In the genomic region with DNA sequence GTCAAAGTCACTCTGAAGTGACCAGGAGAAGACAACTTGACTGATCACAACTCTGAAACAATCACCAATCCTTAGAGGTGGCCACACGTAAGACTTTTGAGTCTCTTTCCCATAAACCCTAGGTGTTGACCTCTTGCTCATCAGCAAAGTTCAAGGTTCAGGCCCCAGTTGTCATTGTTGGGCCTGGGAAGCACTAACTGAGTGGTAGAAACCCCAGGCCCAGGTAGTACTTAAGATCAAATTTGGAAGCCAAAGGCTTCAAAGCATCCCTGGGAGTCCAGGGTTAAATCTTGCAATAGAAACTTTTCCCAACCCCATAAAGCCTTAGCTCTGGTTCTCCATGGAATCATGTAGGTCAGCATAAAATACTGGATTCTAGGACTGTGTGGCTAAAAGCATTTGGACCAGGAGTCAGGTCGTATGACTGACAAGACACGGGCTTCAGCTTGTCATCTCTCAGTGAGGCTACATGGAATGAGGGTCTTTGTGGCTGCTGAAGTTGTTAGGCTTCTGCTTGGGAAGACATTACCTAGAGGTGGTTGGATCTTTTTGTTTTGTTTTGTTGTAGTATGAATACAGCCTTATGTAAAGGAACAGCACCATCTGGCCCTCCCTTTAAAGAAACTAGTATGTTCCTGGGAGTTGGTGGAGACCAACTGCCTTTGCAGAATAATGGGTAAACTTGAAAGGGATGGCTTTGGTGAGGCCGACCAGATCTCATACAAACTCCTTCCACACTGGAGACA, we compare ENCODE assay signal across 22 mouse cellular contexts. TPM values are rescaled to one million over a fixed set of nuclear protein-coding genes. Genes with fewer than 3 reads are reported as not detected.
DNase-seq lines count a peak whose midpoint lies in the region; ATAC-seq and TF ChIP-seq lines count a peak whose summit lies in the region.
"Had no signal": no experiment of that assay in that cellular context is flagged by ENCODE, and none has a peak within 500 bp of the region (broad histone marks: within the 10 kb centered on the region; RNA-seq: fewer than 3 reads in every experiment).

No protein-coding gene starts in this region.

- dilution Hi-C loops in CH12.LX (cut with MboI; ENCODE audit: extremely low pct_ligation_motif_present, extremely low pct_unique_long_range_greater_than_20kb, low sequenced_read_pairs): no loop called here

- intact Hi-C loops in heart, postnatal 14 days (cut with DNase I): no loop called here

- H3K4me3 ChIP-seq in liver, embryonic 12.5 days: no peak overlapping the region
- H3K4me3 ChIP-seq in liver, embryonic 11.5 days (ENCODE audit: low read depth, low read length): no peak overlapping the region
- H3K4me3 ChIP-seq in CH12.LX (replicated peaks in 1 of 3; ENCODE audit: low read depth in 2 of 3, low read length in 2 of 3, poor library complexity in 1 of 3): no peak overlapping the region
- H3K4me3 ChIP-seq in small intestine, adult 2 months (ENCODE audit: low read depth, low read length): no peak overlapping the region
- H3K4me3 ChIP-seq: limb, embryonic 10.5 days; midbrain, embryonic 10.5 days had no signal

- no peaks in the 10 kb centered on the region for H3K9me3 ChIP-seq in liver, embryonic 12.5 days (replicated peaks)
- no peaks in the 10 kb centered on the region for H3K9me3 ChIP-seq in liver, embryonic 11.5 days (ENCODE audit: control insufficient read depth, low read length)
- H3K9me3 ChIP-seq in CH12.LX (replicated peaks; ENCODE audit: low read length): peaks cover 4% of the 10 kb centered on the region
- H3K9me3 ChIP-seq: limb, embryonic 10.5 days; midbrain, embryonic 10.5 days had no signal

- H3K27me3 ChIP-seq in liver, embryonic 12.5 days (replicated peaks): no peaks in the 10 kb centered on the region
- no peaks in the 10 kb centered on the region for H3K27me3 ChIP-seq in liver, embryonic 11.5 days (replicated peaks; ENCODE audit: control insufficient read depth, insufficient read depth, low read length)
- H3K27me3 ChIP-seq in CH12.LX (replicated peaks): no peaks in the 10 kb centered on the region
- H3K27me3 ChIP-seq in small intestine, adult 2 months (ENCODE audit: control insufficient read depth, insufficient read depth, low read length): no peaks in the 10 kb centered on the region
- H3K27me3 ChIP-seq: Patski had no signal

- H3K36me3 ChIP-seq in liver, embryonic 12.5 days: peaks cover 100% of the 10 kb centered on the region
- peaks cover 37% of the 10 kb centered on the region for H3K36me3 ChIP-seq in liver, embryonic 11.5 days (ENCODE audit: control insufficient read depth, insufficient read depth, low read length)
- H3K36me3 ChIP-seq in CH12.LX (replicated peaks in 1 of 2; ENCODE audit: control insufficient read depth in 1 of 2, insufficient read depth in 1 of 2, low read length in 1 of 2): peaks cover 79 to 98% of the 10 kb centered on the region in 2 experiments
- H3K36me3 ChIP-seq in small intestine, adult 2 months (ENCODE audit: control insufficient read depth, insufficient read depth, low read length): peaks cover 61% of the 10 kb centered on the region

- H3K79me2 ChIP-seq in CH12.LX (replicated peaks; ENCODE audit: control insufficient read depth, extremely low read depth, insufficient read depth, poor library complexity, severe bottlenecking): no peaks in the 10 kb centered on the region

- H3K27ac ChIP-seq in liver, embryonic 12.5 days: peak overlapping the region; percentile 51
- H3K27ac ChIP-seq in liver, embryonic 11.5 days (ENCODE audit: low read depth, low read length): no peak overlapping the region
- no peak overlapping the region for H3K27ac ChIP-seq in CH12.LX (ENCODE audit: insufficient read depth, low read depth)
- H3K27ac ChIP-seq in small intestine, adult 2 months (ENCODE audit: insufficient read depth, low read depth, low read length): peak overlapping the region; percentile 4; the same call in 1 of the 2 replicates
- H3K27ac ChIP-seq: limb, embryonic 10.5 days; macrophage; midbrain, embryonic 10.5 days had no signal

- no peak overlapping the region for H3K9ac ChIP-seq in liver, embryonic 12.5 days
- no peak overlapping the region for H3K9ac ChIP-seq in liver, embryonic 11.5 days (ENCODE audit: low read depth, low read length)
- no peak overlapping the region for H3K9ac ChIP-seq in CH12.LX (ENCODE audit: insufficient read depth, low read depth)
- H3K9ac ChIP-seq: forebrain, postnatal 0 days had no signal

- peak; percentile 88 for DNase-seq in heart, adult 11 months
- no peak for DNase-seq in heart, postnatal 14 days
- DNase-seq in liver, embryonic 11.5 days (ENCODE audit: low spot score): no peak
- no peak for DNase-seq in CH12.LX (ENCODE audit: extremely low read depth)
- DNase-seq in retina, postnatal 1 day: no peak
- DNase-seq: cerebellum, adult 11-12 months; cerebellum, postnatal 14 days; forebrain, postnatal 0 days; gastrocnemius, postnatal 36 days; kidney, postnatal 25 days; right cerebral cortex, postnatal 14 days; spleen, adult 18-20 months; thymus, postnatal 14 days had no signal

- no peak for ATAC-seq in liver, embryonic 12.5 days
- ATAC-seq in liver, embryonic 11.5 days (replicated peaks; ENCODE audit: low FRiP score): no peak
- ATAC-seq: CD4-positive, CD25-positive, alpha-beta regulatory T cell, adult 4 months; forebrain, postnatal 0 days; hindbrain, embryonic 16.5 days; intestine, embryonic 16.5 days; Patski had no signal

- TF ChIP-seq EP300 in CH12.LX (IDR thresholded peaks at IDR 0.05; ENCODE audit: low read length): no peak

- H3K4me1 ChIP-seq in liver, embryonic 12.5 days: peaks cover 7% of the 10 kb centered on the region; the same call in 1 of the 2 replicates
- H3K4me1 ChIP-seq in liver, embryonic 11.5 days (replicated peaks; ENCODE audit: control insufficient read depth, insufficient read depth, low read length): no peaks in the 10 kb centered on the region
- H3K4me1 ChIP-seq in CH12.LX (ENCODE audit: control insufficient read depth in 1 of 2, insufficient read depth in 2 of 2): no peaks in the 10 kb centered on the region
- peaks cover 19% of the 10 kb centered on the region for H3K4me1 ChIP-seq in small intestine, adult 2 months (ENCODE audit: control insufficient read depth, insufficient read depth, insufficient read length, low read length)
- H3K4me1 ChIP-seq: limb, embryonic 10.5 days; midbrain, embryonic 10.5 days had no signal

- peak; percentile 7; the same call in 1 of the 2 replicates for TF ChIP-seq POLR2A in CH12.LX (IDR thresholded peaks at IDR 0.05; ENCODE audit: low read depth, low read length)
- TF ChIP-seq POLR2A in small intestine, adult 2 months (IDR thresholded peaks at IDR 0.05; ENCODE audit: low read depth, low read length): no peak

- WGBS in liver, embryonic 12.5 days (ENCODE audit: insufficient replicate concordance): 77% methylated on average over 4 of the region's 4 CpGs
- WGBS in liver, embryonic 11.5 days: 85% methylated on average over 4 of the region's 4 CpGs
- WGBS in small intestine, adult 2 months: 64% methylated on average over 4 of the region's 4 CpGs

- TF ChIP-seq CTCF in CH12.LX (conservative IDR thresholded peaks at IDR 0.05 in 1 of 2, IDR thresholded peaks at IDR 0.05 in 1 of 2; ENCODE audit: low read depth in 2 of 2, low read length in 2 of 2): no peak
- no peak for TF ChIP-seq CTCF in small intestine, adult 2 months (IDR thresholded peaks at IDR 0.05; ENCODE audit: extremely low read depth, insufficient read length, insufficient replicate concordance, low read depth, low read length)

- in situ Hi-C loops in CH12.LX (cut with MboI; ENCODE audit: low pct_ligation_motif_present, low pct_unique_long_range_greater_than_20kb, low sequenced_read_pairs): no loop called here

- no peak overlapping the region for H3K4me2 ChIP-seq in liver, embryonic 12.5 days
- no peak overlapping the region for H3K4me2 ChIP-seq in liver, embryonic 11.5 days
- no peak overlapping the region for H3K4me2 ChIP-seq in CH12.LX (ENCODE audit: insufficient read depth, low read depth, poor library complexity, severe bottlenecking)

- no peak for TF ChIP-seq RAD21 in CH12.LX (IDR thresholded peaks at IDR 0.05; ENCODE audit: low read depth, low read length)

TF ChIP-seq in CH12.LX, 34 proteins besides CTCF, POLR2A, EP300 and RAD21:
- TF ChIP-seq RCOR1 (conservative IDR thresholded peaks at IDR 0.05; ENCODE audit: low read depth, low read length): 0 out of 2 replicates have a peak, but pooled peaks have one; percentile 15
- TF ChIP-seq SIN3A (IDR thresholded peaks at IDR 0.05; ENCODE audit: low read length): no peak
- TF ChIP-seq ZMIZ1 (IDR thresholded peaks at IDR 0.05; ENCODE audit: low read depth, low read length): peak; percentile 46
- peak; percentile 90 for TF ChIP-seq POLR2AphosphoS2 (IDR thresholded peaks at IDR 0.05; ENCODE audit: low read depth, low read length)
TF ChIP-seq in CH12.LX: peak in this region for 3.

RNA-seq across cellular contexts. Expression of gene Ttpal, which starts 14.0 kb away (rescaled TPM):
- total RNA-seq in heart, postnatal 14 days (2021): 10 to 100 TPM; 13.6 to 13.9 TPM
- polyA plus RNA-seq in liver, embryonic 12.5 days (2016; fragmentation: Nextera tagmentation; extraction: Ambion mirVana): 18.2 and 20.4 TPM in 2 replicates
- 26.1 and 29.2 TPM in 2 replicates for polyA plus RNA-seq in liver, embryonic 11.5 days (2014; fragmentation: Nextera tagmentation; extraction: Ambion mirVana)
- total RNA-seq in CH12.LX (2012; rRNA removed) (25.7 and 26.2 TPM in 2 replicates), CH12.LX (2014; rRNA removed) (32.5 and 38.9 TPM in 2 replicates)
- 17.3 and 21.9 TPM in 2 replicates for polyA plus RNA-seq in CH12.LX (2012; ENCODE audit: insufficient read length, low read depth)
- 8.3 and 16.0 TPM in 2 replicates for polyA plus RNA-seq in small intestine, adult 2 months (2012; rRNA removed)

RNA-seq across cellular contexts. Expression of gene Serinc3, which starts 28.9 kb away (rescaled TPM):
- 100 to 1,000 TPM; 360 to 363 TPM for total RNA-seq in heart, postnatal 14 days (2021)
- 127 and 132 TPM in 2 replicates for polyA plus RNA-seq in liver, embryonic 12.5 days (2016; fragmentation: Nextera tagmentation; extraction: Ambion mirVana)
- polyA plus RNA-seq in liver, embryonic 11.5 days (2014; fragmentation: Nextera tagmentation; extraction: Ambion mirVana): 116 TPM in 2 replicates
- 345 and 358 TPM in 2 replicates for total RNA-seq in CH12.LX (2012; rRNA removed)
- 411 and 467 TPM in 2 replicates for total RNA-seq in CH12.LX (2014; rRNA removed)
- 493 and 611 TPM in 2 replicates for polyA plus RNA-seq in CH12.LX (2012; ENCODE audit: insufficient read length, low read depth)
- polyA plus RNA-seq in small intestine, adult 2 months (2012; rRNA removed): 121 and 262 TPM in 2 replicates

RNA-seq across cellular contexts. Expression of gene Pkig, which starts 42.1 kb away (rescaled TPM):
- total RNA-seq in heart, postnatal 14 days (2021): 100 to 1,000 TPM; 183 to 188 TPM
- polyA plus RNA-seq in liver, embryonic 12.5 days (2016; fragmentation: Nextera tagmentation; extraction: Ambion mirVana): 133 and 134 TPM in 2 replicates
- 178 and 186 TPM in 2 replicates for polyA plus RNA-seq in liver, embryonic 11.5 days (2014; fragmentation: Nextera tagmentation; extraction: Ambion mirVana)
- 225 and 253 TPM in 2 replicates for total RNA-seq in CH12.LX (2012; rRNA removed)
- total RNA-seq in CH12.LX (2014; rRNA removed): 227 and 228 TPM in 2 replicates
- 364 and 473 TPM in 2 replicates for polyA plus RNA-seq in CH12.LX (2012; ENCODE audit: insufficient read length, low read depth)
- 82.0 and 143 TPM in 2 replicates for polyA plus RNA-seq in small intestine, adult 2 months (2012; rRNA removed)

Comparison
In these comparisons a context has a peak if more than half of its experiments do, and no peak if none do; other contexts are left out.
1. H3K27ac ChIP-seq: peak in liver, embryonic 12.5 days (single experiment) and small intestine, adult 2 months (single experiment); none in liver, embryonic 11.5 days (single experiment) and CH12.LX (single experiment).